Mouse (Mus musculus): Measurements from ENCODE around the gene Gm20388.

DNA sequence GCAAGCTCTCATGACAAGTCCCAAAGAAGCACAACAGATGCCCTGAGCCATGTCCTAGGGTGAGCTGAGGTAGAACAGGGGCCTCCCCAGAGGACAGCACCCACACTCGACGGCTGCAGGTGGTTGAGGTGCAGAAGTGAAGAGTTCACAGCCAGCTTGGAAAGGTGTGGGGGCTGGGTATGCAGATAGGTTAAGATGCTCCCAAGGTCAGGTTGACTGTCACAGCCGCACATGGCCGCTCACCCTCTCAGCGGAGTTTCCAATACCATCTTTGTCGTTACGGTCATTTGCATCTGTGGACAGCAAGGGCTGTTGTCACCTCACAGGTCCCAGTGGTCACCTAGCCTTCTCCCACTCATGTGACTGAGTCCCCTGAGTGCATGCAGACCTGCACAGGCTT lies 480.0 kb downstream of the Gm20388 start:
- no peak for TF ChIP-seq CTCF (IDR thresholded peaks at IDR 0.05; ENCODE audit: low read depth)
- no peak for TF ChIP-seq EP300 (IDR thresholded peaks at IDR 0.05; ENCODE audit: low read depth)

Measured in liver, embryonic 14.5 days (tissue).